Mouse (Mus musculus): ENCODE data around the gene Rtn1. TPM values are rescaled to one million over a fixed set of nuclear protein-coding genes. Genes with fewer than 3 reads are reported as not detected.

The Rtn1 gene
- total and polyA plus RNA-seq, 2 experiments from 2014 or later: 2,696 to 3,970 TPM

GRCm38 (mm10) chr12:72347184-72347583 lies 61.7 kb downstream of the Rtn1 start:
- Histone ChIP-seq H3K36me3 (ENCODE audit: insufficient read depth, low read length) (no peaks in the 10 kb centered on the region), H3K9me3 (ENCODE audit: low read length) (no peaks in the 10 kb centered on the region), H3K9ac (replicated peaks; ENCODE audit: low read length, poor library complexity, severe bottlenecking) (no peak overlapping the region), H3K4me2 (ENCODE audit: low read depth, low read length, poor library complexity, severe bottlenecking) (no peak overlapping the region), H3K27ac (ENCODE audit: low read depth, low read length) (no peak overlapping the region), H3K4me3 (ENCODE audit: low read depth, low read length) (no peak overlapping the region), H3K27me3 (ENCODE audit: insufficient read depth, low read length) (no peaks in the 10 kb centered on the region), H3K4me1 (ENCODE audit: insufficient read depth, low read length) (no peaks in the 10 kb centered on the region)
- ATAC-seq (ENCODE audit: low FRiP score): no peak
- no peak for TF ChIP-seq CTCF (IDR thresholded peaks at IDR 0.05)
- no peak for DNase-seq (ENCODE audit: low spot score)
- 77% methylated on average over 1 of the region's 1 CpGs for WGBS

GRCm38 (mm10) chr12:72343639-72344038 lies 65.2 kb downstream of the Rtn1 start:
- WGBS: 39% methylated on average over 2 of the region's 2 CpGs
- no peak overlapping the region for H3K27ac ChIP-seq (ENCODE audit: low read depth, low read length)
- TF ChIP-seq CTCF (IDR thresholded peaks at IDR 0.05): no peak
- no peaks in the 10 kb centered on the region for H3K27me3 ChIP-seq (ENCODE audit: insufficient read depth, low read length)
- H3K4me3 ChIP-seq (ENCODE audit: low read depth, low read length): no peak overlapping the region
- DNase-seq (ENCODE audit: low spot score) (no peak), ATAC-seq (ENCODE audit: low FRiP score) (no peak)
- no peaks in the 10 kb centered on the region for H3K4me1 ChIP-seq (ENCODE audit: insufficient read depth, low read length)
- no peaks in the 10 kb centered on the region for H3K9me3 ChIP-seq (ENCODE audit: low read length)
- no peak overlapping the region for H3K9ac ChIP-seq (replicated peaks; ENCODE audit: low read length, poor library complexity, severe bottlenecking)
- no peaks in the 10 kb centered on the region for H3K36me3 ChIP-seq (ENCODE audit: insufficient read depth, low read length)
- H3K4me2 ChIP-seq (ENCODE audit: low read depth, low read length, poor library complexity, severe bottlenecking): no peak overlapping the region

GRCm38 (mm10) chr12:72336009-72336408 lies 72.8 kb downstream of the Rtn1 start:
- no peaks in the 10 kb centered on the region for H3K36me3 ChIP-seq (ENCODE audit: insufficient read depth, low read length)
- no peak overlapping the region for H3K4me3 ChIP-seq (ENCODE audit: low read depth, low read length)
- no peak overlapping the region for H3K9ac ChIP-seq (replicated peaks; ENCODE audit: low read length, poor library complexity, severe bottlenecking)
- no peaks in the 10 kb centered on the region for H3K4me1 ChIP-seq (ENCODE audit: insufficient read depth, low read length)
- no peaks in the 10 kb centered on the region for H3K27me3 ChIP-seq (ENCODE audit: insufficient read depth, low read length)
- DNase-seq (ENCODE audit: low spot score) (no peak), ATAC-seq (ENCODE audit: low FRiP score) (no peak)
- no peak overlapping the region for H3K4me2 ChIP-seq (ENCODE audit: low read depth, low read length, poor library complexity, severe bottlenecking)
- WGBS: 96% methylated on average over 13 of the region's 13 CpGs
- TF ChIP-seq CTCF (IDR thresholded peaks at IDR 0.05): no peak
- no peak overlapping the region for H3K27ac ChIP-seq (ENCODE audit: low read depth, low read length)
- no peaks in the 10 kb centered on the region for H3K9me3 ChIP-seq (ENCODE audit: low read length)

- Histone ChIP-seq H3K27ac (ENCODE audit: low read depth, low read length) (no peak overlapping the region), H3K36me3 (ENCODE audit: insufficient read depth, low read length) (no peaks in the 10 kb centered on the region), H3K4me1 (ENCODE audit: insufficient read depth, low read length) (no peaks in the 10 kb centered on the region), H3K9me3 (ENCODE audit: low read length) (no peaks in the 10 kb centered on the region), H3K9ac (replicated peaks; ENCODE audit: low read length, poor library complexity, severe bottlenecking) (no peak overlapping the region), H3K27me3 (ENCODE audit: insufficient read depth, low read length) (no peaks in the 10 kb centered on the region), H3K4me2 (ENCODE audit: low read depth, low read length, poor library complexity, severe bottlenecking) (no peak overlapping the region), H3K4me3 (ENCODE audit: low read depth, low read length) (no peak overlapping the region)
- ATAC-seq (ENCODE audit: low FRiP score) (no peak), DNase-seq (ENCODE audit: low spot score) (no peak)
- 90% methylated on average over 5 of the region's 5 CpGs for WGBS
- no peak for TF ChIP-seq CTCF (IDR thresholded peaks at IDR 0.05)
These were observed 76.3 kb downstream of the Rtn1 start for GRCm38 (mm10) chr12:72332488-72333013.

- H3K4me1 ChIP-seq (ENCODE audit: insufficient read depth, low read length): no peaks in the 10 kb centered on the region
- no peak overlapping the region for H3K9ac ChIP-seq (replicated peaks; ENCODE audit: low read length, poor library complexity, severe bottlenecking)
- H3K9me3 ChIP-seq (ENCODE audit: low read length): no peaks in the 10 kb centered on the region
- no peaks in the 10 kb centered on the region for H3K36me3 ChIP-seq (ENCODE audit: insufficient read depth, low read length)
- H3K4me2 ChIP-seq (ENCODE audit: low read depth, low read length, poor library complexity, severe bottlenecking): no peak overlapping the region
- peak; percentile 40 for DNase-seq (ENCODE audit: low spot score)
- TF ChIP-seq CTCF (IDR thresholded peaks at IDR 0.05): no peak
- 57% methylated on average over 7 of the region's 7 CpGs for WGBS
- no peak overlapping the region for H3K4me3 ChIP-seq (ENCODE audit: low read depth, low read length)
- no peak overlapping the region for H3K27ac ChIP-seq (ENCODE audit: low read depth, low read length)
- ATAC-seq (ENCODE audit: low FRiP score): no peak
- H3K27me3 ChIP-seq (ENCODE audit: insufficient read depth, low read length): no peaks in the 10 kb centered on the region
These were observed 76.9 kb downstream of the Rtn1 start for GRCm38 (mm10) chr12:72331912-72332487.

GRCm38 (mm10) chr12:72326087-72326486 lies 82.8 kb downstream of the Rtn1 start:
- Histone ChIP-seq H3K4me3 (ENCODE audit: low read depth, low read length) (no peak overlapping the region), H3K9me3 (ENCODE audit: low read length) (no peaks in the 10 kb centered on the region), H3K27ac (ENCODE audit: low read depth, low read length) (no peak overlapping the region), H3K4me1 (ENCODE audit: insufficient read depth, low read length) (no peaks in the 10 kb centered on the region), H3K27me3 (ENCODE audit: insufficient read depth, low read length) (no peaks in the 10 kb centered on the region), H3K36me3 (ENCODE audit: insufficient read depth, low read length) (no peaks in the 10 kb centered on the region), H3K4me2 (ENCODE audit: low read depth, low read length, poor library complexity, severe bottlenecking) (no peak overlapping the region), H3K9ac (replicated peaks; ENCODE audit: low read length, poor library complexity, severe bottlenecking) (no peak overlapping the region)
- DNase-seq (ENCODE audit: low spot score) (no peak), ATAC-seq (ENCODE audit: low FRiP score) (no peak)
- TF ChIP-seq CTCF (IDR thresholded peaks at IDR 0.05): no peak

Data from midbrain, postnatal 0 days (tissue).